Mouse (Mus musculus) urinary bladder, adult 2 months (tissue): ENCODE results near the gene Ptma. TPM values are rescaled to one million over a fixed set of nuclear protein-coding genes. Genes with fewer than 3 reads are reported as not detected.
"Not testable (repeated sequence)": the region's sequence is repeated elsewhere in the genome, so short reads cannot be mapped to it uniquely, and the experiment has no call there.

Experiments used
- DNase-seq: peaks from one replicate; pipeline ENCODE4 v3.0.0; 2022; ENCODE audit warnings: low spot score
- polyA plus RNA-seq: library from polyadenylated mRNA; depleted of rRNA; stranded (reverse); fragments of >200 nt; gene quantifications from 2 replicates; pipeline ENCODE4 v1.2.3, GENCODE M21; 2012; rRNA removed

Gene Ptma
- 836 and 1,054 TPM in 2 replicates for polyA plus RNA-seq

DNA sequence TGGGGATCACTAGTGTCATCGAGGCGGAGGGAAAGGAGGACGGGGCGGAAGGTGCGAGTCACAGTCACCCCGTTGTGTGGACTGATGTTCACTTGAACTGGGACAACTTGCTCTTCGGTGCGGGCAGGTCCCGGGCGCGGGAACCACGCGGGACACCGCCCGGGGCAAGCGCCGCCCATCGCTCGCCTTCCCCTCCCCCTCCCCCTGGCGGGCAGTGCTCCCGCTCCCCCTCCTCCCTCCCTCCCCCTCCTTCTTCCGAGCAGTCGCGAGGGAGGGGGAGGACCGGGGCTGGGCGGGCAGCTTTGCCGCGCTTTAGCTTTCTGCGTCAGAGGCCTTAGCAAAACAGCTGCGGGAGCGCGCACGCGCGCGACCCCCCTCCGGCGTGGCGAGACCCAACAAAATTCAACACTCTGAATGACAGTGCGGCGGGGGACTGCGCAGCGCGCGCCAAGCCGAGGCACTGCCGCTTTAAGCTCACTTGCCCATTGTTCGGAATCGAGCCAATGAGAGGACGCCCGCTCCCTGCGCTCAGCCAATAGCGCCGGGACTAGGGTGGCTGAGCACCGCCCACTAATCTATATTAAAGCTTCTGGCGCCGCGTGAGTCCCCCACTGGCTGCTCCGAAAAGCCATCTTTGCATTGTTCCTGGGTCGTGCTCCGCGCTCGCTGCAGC lies at the start of gene Ptma:
Ptma (plus strand) TSS at position 611 of the 673 bp plus-strand sequence.
- DNase-seq, result peak; percentile 97

DNA sequence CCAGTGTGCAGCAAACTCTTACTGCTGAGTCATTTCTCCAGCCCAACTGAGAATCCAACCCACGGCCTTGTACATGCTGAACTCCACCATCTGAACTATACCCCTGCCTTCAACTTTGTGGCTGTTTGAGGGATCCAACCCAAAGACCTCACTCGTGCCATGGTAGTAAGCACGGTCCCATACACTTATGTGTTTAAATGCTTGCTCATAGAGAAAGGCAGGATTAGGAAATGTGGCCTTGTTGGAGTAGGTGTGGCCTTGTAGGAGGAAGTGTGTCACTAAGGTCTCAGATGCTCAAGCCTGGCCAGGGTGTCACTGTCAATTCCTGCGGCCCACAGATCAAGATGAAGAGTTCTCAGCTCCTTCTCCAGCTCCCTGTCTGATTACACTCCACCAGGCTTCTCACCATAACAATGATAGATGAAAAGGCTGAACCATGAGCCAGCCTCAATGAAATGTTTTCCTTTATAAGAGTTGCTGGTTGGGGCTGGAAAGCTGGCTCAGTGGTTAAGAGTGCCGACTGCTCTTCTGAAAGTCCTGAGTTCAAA lies 48.7 kb upstream of the Ptma start:
- no peak for DNase-seq

- no peak for DNase-seq
Measured at GRCm38 (mm10) chr1:86479099-86479825, 47.3 kb upstream of the Ptma start.

- DNase-seq, result no peak
Measured at GRCm38 (mm10) chr1:86480288-86480687, 46.2 kb upstream of the Ptma start.

- DNase-seq, result no peak
Measured at GRCm38 (mm10) chr1:86480735-86481447, 45.6 kb upstream of the Ptma start.

- no peak for DNase-seq
Measured at GRCm38 (mm10) chr1:86481468-86481867, 45.1 kb upstream of the Ptma start.

GRCm38 (mm10) chr1:86482288-86482687 lies 44.2 kb upstream of the Ptma start:
- DNase-seq, result no peak

- DNase-seq, result no peak
Measured at GRCm38 (mm10) chr1:86482761-86483160, 43.8 kb upstream of the Ptma start.

GRCm38 (mm10) chr1:86485346-86485745 lies 41.2 kb upstream of the Ptma start:
- DNase-seq, result no peak

GRCm38 (mm10) chr1:86485858-86486257 lies 40.7 kb upstream of the Ptma start:
- not testable (repeated sequence) for DNase-seq

GRCm38 (mm10) chr1:86486703-86487294 lies 39.7 kb upstream of the Ptma start:
- DNase-seq, result no peak

GRCm38 (mm10) chr1:86487295-86487907 lies 39.1 kb upstream of the Ptma start:
- peak; percentile 99 for DNase-seq

DNA sequence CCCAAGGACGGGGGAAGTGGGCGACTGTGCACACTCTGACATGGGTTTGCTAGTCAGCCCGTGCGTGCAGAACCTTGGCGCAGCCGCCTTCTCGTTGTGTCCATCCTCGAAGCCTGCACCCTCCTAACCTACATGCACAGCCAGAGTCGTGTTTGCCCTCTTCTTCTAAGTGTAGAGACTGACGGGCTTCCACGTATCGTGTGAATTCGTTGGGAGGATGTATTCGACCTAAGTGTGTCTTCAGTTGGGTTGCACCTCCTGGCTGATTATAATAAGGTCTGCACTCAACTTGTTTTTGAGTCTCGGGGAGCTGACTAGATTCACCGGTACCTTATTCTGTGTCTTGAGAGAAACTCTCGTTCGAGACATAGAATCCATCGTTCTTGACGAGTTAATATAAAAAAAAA lies 38.6 kb upstream of the Ptma start:
- no peak for DNase-seq

GRCm38 (mm10) chr1:86488326-86488725 lies 38.2 kb upstream of the Ptma start:
- no peak for DNase-seq

- no peak for DNase-seq
Measured at GRCm38 (mm10) chr1:86488774-86489173, 37.8 kb upstream of the Ptma start.

DNA sequence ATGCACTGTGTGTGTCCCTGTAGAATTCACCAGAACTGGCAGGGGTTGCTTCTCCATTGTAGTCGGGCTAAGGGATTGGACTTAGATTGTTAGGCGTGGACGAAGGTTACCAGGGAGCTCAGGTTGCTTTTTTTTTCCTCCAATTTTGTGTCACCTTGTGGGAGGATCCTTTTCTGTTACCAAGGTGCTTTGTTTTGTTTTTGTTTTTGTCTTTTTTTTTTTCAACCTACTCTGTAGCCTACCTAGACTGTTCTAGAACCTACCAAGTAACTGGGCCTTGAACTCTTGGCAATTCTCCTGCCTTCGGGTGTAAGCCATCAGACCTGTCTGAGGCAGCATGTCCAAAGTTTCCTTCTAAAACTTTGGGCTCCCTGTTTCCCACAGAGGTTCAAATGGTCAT lies 36.6 kb upstream of the Ptma start:
- no peak for DNase-seq

DNA sequence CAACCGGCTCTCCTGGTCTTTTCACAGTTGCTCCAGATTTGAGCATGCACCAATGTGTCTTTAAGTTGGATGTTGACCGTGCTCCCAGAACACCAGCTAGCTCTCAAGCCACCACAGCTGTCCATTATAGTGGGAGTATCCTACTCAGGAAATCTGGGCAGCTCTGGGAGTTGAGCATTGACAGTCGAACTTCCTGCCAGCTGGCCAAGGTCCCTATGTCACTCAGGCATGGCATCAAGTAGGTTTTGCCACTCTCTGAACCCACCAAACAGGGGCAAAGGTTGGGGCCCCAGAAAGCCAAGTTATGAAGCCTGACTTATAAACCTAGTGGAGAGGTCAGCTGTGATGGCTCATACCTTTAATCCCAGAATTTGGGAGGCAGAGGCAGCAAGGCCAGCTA lies 35.8 kb upstream of the Ptma start:
- no peak for DNase-seq

- no peak for DNase-seq
Measured at GRCm38 (mm10) chr1:86491533-86492094, 34.9 kb upstream of the Ptma start.

DNA sequence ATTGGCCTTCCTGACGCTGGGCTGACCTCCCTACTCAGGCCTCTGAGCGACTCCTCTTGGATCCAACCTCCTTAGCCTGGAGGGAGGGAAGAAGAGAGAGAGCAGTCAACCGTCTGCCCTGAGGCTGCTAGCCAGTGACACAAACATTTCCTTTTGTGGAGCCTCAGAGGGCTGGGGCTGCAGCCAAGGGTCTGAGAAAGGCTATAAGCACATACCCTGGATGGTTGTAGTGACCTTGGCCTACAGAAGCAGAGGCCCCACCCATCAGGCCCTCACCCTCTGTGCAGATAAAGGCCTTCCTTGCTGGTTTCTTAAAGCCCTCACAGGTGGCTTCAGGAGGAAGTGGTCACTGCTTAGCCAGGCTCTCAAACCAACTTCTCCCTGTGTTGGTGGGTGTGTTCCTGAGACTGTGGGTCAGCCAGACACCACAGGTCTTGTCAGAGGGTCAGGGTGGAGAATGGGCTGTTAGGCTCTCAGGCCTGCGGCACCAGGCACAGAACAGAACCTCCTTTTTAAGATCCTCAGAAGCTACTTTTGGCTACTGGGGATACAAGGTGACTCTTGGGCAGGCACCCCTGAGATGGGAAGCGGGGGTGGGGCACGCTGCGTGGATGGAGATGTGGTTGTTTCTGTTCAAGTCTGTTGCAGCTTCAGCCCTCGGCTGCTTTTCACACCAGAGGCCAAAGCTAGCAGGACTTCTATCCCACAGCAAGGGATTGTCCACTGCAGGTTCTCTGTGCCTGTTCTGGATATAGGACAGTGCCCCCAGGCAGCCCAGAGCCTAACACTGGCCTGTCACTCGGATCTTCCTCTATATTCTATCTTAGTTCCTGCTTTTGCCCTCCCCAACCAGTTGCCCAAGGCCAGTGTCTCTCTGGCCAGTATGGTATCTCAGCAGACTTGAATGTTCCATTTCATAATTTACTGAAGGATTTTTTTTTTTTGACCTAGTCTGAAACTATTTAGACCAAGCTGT lies 34.1 kb upstream of the Ptma start:
- DNase-seq, result no peak

GRCm38 (mm10) chr1:86493783-86494182 lies 32.7 kb upstream of the Ptma start:
- DNase-seq, result no peak
